ENCODE assay signal across 20 mouse cellular contexts in the genomic region with DNA sequence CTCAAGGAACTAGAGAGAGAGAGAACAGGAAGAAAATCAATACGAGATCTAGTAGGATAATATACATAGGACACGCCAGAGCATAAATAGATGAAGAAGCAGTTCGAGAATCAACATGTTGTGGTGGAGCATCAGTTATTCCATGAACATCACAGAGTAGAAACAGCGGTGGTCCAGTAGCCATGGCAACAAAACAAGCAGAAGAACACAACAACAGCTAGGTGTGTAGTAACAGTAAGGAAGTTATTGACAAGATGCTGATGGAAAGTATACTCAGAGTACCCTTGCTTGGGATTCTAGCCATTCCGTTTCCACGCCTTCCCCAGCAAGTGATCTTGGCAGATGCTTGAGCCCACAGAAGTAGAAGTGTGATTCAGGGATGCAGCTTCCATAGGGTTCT.
"Had no signal": no experiment of that assay in that cellular context is flagged by ENCODE, and none has a peak within 500 bp of the region (broad histone marks: within the 10 kb centered on the region; RNA-seq: fewer than 3 reads in every experiment).

No protein-coding gene starts in this region.

- H3K4me1 ChIP-seq: limb, embryonic 12.5 days had no signal

- H3K27ac ChIP-seq: kidney, postnatal 0 days; layer of hippocampus, adult 2 months; left cerebral cortex, adult 2 months; limb, embryonic 12.5 days; limb, embryonic 15.5 days; liver, embryonic 14.5 days; macrophage; midbrain, embryonic 12.5 days; midbrain, embryonic 15.5 days had no signal

- H3K9ac ChIP-seq: limb, embryonic 12.5 days; limb, embryonic 15.5 days; liver, embryonic 14.5 days; liver, postnatal 0 days; lung, embryonic 14.5 days; midbrain, embryonic 12.5 days; midbrain, embryonic 15.5 days had no signal

- H3K4me2 ChIP-seq: limb, embryonic 12.5 days; limb, embryonic 15.5 days; liver, embryonic 11.5 days; lung, embryonic 14.5 days; midbrain, embryonic 12.5 days; midbrain, embryonic 15.5 days had no signal

- H3K9me3 ChIP-seq: limb, embryonic 12.5 days; limb, embryonic 15.5 days; midbrain, embryonic 15.5 days had no signal

- H3K4me3 ChIP-seq: layer of hippocampus, adult 2 months; left cerebral cortex, adult 2 months; limb, embryonic 12.5 days; limb, embryonic 15.5 days; midbrain, embryonic 12.5 days; midbrain, embryonic 15.5 days had no signal

- H3K27me3 ChIP-seq: limb, embryonic 12.5 days; limb, embryonic 15.5 days; midbrain, embryonic 12.5 days; midbrain, embryonic 15.5 days had no signal

- ATAC-seq: liver, postnatal 0 days; lung, postnatal 0 days; midbrain, embryonic 15.5 days had no signal

- H3K36me3 ChIP-seq: limb, embryonic 12.5 days; limb, embryonic 15.5 days; midbrain, embryonic 12.5 days; midbrain, embryonic 15.5 days had no signal

- DNase-seq: kidney, adult 9 months; kidney, postnatal 25 days; layer of hippocampus, adult 9-11 months; layer of hippocampus, postnatal 36 days; left cerebral cortex, postnatal 4 days; liver, postnatal 0 days; lung, embryonic 14.5 days; thymus, adult 18-20 months; thymus, postnatal 4 days had no signal
